Mouse (Mus musculus) adrenal gland, postnatal 36 days (tissue): ENCODE data around the gene Tcf20. TPM values are rescaled to one million over a fixed set of nuclear protein-coding genes. Genes with fewer than 3 reads are reported as not detected.
"Not testable (repeated sequence)": the region's sequence is repeated elsewhere in the genome, so short reads cannot be mapped to it uniquely, and the experiment has no call there.

ENCODE experiments used
- DNase-seq, 2 experiments: peaks; one replicate each; pipeline ENCODE4 v3.0.0; 2021; ENCODE audit warnings: mixed read lengths in 1 of 2
- microRNA-seq: library from miRNA; unstranded; fragments of <30 nt; microRNA quantifications from one replicate; pipeline ENCODE4 v1.2.0, GENCODE M21; 2021
- total RNA-seq, 2 experiments: library from RNA; stranded (reverse); gene quantifications; 2 replicates each; pipeline ENCODE4 v1.2.3; 2021

Tcf20 gene
- total RNA-seq, 2 experiments from 2014 or later: 94.4 to 104 TPM

DNA sequence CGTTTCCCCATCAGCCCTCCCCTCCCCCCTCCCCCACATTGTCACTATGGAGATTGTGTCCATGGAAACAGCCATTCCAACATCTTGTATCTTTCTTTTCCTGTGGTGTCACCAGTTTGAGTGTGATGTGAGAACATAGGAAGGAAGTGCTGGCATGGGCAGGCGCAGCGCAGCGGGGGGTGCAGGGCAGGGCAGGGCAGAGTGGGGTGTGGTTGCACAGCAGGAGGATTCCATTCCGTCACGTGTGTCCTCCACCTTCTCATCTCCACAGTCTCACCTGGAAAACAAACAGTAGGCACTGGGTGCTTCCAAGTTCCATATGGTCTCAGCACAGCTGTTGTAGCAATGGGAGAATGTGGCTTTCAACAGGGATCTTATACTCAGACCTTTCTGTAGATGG, 178.2 kb downstream of the Tcf20 start:
- peak in 1 of 2 experiments; percentile 4 for DNase-seq

DNA sequence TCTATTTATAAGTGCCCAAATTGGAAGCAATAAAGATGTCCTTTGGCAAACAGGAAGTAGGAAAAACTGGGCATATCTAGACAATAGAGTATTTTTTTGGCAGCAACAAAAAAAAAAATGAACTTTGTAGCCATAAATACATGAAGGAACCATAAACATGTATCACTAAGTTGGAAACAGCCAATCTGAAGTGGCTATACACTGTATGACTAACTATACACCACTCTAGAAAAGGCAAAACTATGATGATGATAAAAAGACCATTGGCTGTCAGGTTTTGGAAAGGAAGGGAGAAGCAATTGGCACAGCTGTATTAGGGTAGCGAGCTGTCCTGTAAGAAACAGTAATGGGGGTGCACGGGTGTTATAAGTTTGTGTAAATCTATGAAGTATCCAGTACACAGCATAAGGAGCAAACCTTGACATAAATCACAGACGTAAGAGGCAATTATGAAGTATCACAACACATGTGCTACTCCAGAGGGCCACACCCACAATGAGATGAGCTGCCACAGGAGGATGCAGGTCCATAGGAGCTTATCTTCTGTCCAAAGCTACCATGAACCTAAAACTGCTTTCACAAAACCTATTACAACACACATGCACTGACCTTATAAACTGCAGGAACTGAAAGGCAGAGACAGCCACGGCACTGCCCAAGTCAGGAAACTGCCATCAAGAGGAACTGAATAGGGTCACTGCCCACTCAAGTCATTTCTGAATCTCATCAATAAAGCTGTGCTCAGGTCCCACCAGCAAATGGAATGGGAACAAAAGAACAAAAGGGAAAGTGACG, 180.5 kb downstream of the Tcf20 start:
- DNase-seq: no peak

DNA sequence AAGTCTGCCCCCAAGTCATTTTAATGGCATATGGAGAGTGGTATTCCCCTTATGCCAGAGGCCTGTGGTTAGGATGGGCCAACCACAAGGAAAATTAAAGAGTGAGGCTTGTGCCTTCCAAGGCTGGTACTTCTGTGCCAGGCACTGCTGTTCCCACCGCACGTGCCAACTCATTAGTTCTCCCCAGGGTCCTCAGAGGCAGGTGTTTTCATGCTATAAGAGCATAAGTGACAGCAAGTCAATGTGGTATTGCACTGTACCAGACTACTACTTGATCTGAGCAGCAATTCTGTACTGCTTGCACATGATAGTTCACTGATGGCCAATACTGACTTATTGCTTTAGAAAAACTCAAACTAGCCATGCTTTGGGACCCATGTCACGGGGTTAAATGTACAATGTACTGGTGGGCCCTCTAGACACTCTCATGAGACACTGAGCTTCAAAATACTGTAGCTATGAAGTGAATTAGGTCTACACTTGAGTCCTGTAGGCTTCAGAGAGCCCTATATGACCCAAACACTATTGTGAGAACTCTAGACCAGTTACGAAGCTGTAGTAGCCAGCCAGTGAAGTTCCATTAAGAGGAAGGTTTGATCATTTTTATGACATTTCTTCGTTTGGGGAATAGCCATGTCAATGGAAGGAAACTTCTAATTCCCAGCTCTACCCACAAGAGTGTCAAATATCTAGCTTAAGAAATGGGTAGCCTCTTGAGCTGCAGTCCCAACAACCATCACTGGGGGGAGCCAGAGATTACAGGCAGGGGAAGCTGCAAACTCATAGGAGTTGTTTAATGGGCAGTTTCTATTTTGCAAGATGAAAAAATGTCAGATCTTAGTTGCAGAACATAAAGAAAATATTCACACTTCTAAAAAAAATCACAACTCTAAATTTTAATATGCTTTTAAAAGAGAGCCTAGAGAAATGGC, 182.7 kb downstream of the Tcf20 start:
- peak; percentile 78 to 85 for DNase-seq

DNA sequence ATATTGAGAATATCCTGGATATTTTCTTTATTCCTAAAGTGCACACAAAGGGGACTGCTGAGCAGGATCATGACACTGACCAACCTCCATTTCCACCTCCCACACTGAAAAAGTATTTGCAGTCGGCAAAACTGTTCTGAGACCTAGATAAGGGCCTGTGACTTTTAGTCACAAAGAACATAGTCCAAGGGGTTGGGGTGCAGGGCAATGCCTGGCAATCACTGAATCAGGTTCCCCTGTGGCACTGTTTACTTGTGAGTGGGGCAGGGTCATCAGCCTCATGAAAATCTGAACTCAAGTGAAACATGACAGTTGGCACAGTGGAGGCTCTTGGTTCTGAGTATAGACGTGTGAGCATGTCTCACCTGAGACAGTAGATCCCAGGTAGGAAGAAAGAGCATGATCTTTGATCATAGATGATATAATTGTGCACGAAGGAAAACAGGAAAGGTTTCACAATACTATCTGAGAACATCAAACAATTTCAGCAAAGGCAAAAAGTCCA, 191.7 kb downstream of the Tcf20 start:
- no peak for DNase-seq

DNA sequence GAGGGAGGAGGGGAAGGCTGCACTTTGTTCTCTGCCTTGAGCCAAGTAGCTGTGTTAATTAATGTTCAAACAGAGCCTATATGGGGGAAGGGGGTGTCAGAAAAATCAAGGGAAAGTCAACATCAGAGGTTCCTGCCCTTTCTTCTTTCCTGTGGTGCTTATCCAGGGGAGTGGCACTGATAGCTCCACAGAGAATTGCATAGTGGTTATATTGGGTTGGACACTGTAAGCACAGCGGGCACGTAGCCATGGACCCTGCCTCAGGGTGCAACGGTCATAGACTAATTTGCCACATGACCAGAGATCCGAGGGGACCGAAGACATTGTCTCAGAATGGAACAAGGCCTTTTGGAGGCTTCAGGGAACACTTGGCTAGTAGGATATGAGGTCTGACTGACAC, 193.4 kb downstream of the Tcf20 start, which contains the start of gene Cyp2d26:
TSS of gene Cyp2d26 (minus strand) at position 18 of the 400 bp plus-strand sequence.
- DNase-seq: no peak

DNA sequence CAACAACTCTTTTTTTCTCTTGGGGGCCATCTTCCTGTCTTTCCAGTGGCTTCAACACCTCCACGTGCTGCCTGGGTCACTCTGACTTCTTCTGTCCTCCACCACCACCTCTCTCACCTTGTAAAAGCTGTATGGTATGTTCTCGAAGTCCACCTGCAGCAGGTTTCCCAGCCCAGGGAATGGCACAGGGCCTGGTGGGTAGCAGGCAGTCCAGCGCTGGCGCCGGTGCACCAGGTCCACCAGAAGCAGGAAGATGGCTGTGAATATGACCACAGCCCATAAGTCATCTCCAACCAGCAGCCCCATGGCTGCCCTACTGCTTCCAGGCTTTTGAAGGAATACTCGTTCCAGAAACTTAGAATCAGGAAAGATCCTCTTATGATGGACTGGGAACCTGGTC, 193.8 kb downstream of the Tcf20 start:
- no peak for DNase-seq

DNA sequence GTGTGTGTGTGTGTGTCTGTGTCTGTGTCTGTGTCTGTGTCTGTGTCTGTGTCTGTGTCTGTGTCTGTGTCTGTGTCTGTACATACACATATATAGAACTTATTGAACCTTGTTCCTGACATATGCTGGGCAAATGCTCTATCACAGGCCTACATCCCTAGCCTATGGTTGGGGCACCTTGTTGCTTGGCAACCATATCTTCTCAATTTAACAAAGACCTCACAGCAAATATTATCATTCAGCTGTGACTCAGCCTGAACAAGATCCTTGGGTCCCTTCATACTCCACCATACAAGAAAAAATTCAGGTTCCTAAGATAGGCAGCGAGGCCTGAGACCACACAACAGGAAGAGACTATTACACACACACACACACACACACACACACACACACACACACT, 194.2 kb downstream of the Tcf20 start:
- DNase-seq: no peak

DNA sequence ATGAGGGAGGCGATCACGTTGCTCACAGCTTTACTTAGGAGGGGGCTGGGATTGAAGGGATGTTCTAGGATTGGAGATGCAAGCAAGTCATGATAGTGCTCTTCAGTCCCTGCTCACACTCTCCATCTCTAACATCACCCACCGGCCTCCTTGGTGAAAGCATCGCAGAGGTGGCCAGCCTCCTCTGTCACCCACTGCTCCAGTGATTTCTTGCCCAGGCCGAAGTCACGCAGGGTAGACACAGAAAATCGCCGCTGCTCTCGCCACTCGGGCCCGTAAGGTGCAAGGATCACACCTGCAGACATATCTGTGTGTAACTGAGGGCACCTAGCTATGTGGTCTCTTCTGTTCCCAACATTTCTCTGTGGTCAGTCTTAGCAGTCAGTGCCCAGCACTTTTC, 195.1 kb downstream of the Tcf20 start:
- no peak for DNase-seq

DNA sequence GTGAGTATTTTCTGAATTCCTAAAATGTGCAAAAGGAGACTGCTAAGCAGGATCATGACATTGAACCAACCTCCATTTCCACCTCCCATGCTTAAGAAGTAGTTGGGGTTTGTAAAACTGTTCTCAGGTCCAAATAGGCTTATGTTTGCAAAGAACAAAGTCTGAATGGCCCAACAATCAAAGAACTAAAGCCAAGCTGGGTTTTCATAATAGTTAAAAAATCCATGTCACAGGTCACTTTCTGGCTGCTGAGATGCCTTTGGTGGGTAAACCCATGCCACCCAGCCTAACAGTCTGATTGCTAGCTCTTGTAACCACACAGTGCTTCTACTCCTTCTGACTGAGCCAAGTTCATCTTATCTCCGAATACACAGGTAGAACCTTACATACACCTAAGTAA, 203.1 kb downstream of the Tcf20 start:
- DNase-seq: no peak

DNA sequence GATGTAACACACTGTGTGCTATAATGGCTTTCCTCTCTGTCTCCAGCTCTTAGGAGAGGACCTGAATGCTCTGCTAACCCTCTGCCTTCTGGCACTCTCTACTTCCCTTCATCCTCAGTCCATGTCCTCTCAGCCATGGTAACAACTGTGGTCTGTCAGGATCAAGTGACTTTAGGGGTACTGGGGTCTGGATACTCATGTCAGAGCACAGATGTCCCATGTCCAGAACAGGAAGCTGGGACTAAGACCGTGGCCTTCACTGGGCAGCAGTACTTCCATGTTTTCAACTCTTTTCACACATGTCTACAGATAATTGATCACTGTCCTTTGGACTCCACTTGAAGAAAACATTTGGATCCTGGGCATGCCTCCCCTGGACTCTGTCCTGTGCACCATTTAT, 203.9 kb downstream of the Tcf20 start:
- DNase-seq: no peak

DNA sequence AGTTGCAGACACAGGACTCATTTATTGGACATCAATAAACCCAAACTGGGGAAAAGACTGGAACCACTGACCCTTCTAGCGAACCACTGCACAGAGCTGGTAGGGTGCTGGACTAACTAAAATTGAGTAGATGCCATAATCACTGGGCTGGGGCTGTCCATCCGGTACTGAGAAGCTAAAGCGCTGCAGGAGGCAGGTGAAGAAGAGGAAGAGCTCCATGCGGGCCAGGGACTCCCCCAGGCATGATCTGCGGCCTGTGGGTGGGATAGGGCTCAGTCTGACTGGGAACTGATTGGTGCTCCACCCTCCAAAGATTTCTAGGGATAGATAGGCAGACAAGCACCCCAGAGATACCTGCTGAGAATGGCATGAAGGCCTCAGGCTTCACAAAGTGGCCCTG, 209.8 kb downstream of the Tcf20 start:
- not testable (repeated sequence) for DNase-seq

DNA sequence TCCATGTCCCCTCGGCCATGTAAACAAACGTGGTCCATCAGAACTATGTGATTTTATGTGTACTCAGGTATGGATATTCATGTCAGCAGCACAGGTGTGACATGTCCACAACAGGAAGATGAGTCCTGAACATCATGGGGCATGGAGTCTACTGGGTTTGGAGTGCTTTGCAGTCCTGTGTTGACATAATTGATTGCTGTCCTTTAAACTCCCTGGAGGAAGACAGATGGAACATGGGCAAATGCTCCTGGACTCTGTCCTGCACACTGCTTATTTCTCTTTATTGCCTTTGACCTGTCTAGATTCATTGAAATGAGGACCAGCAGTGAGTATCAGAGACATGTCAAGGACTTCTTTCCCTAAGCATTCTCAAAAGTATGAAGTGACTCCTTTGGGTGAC, 221.7 kb downstream of the Tcf20 start:
- DNase-seq: no peak

DNA sequence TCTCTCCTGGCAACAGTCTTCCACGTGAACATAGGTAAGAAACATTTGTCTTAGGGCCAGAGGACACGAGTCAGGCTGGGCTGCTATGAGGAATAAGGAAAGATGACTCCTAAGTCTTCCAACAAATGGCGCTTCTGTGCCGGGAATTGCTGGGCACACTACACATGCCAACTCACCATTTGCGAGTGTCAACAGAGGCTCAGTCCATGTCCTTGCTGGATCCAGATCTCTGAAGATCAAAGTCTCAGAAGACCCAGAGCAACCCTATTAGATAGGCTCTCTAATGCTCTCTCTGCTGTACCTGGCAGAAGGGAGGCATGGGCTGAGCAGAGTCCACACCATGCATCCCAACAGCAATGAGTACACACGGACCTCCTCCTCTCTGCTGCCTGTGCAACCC, 222.8 kb downstream of the Tcf20 start:
- no peak for DNase-seq

DNA sequence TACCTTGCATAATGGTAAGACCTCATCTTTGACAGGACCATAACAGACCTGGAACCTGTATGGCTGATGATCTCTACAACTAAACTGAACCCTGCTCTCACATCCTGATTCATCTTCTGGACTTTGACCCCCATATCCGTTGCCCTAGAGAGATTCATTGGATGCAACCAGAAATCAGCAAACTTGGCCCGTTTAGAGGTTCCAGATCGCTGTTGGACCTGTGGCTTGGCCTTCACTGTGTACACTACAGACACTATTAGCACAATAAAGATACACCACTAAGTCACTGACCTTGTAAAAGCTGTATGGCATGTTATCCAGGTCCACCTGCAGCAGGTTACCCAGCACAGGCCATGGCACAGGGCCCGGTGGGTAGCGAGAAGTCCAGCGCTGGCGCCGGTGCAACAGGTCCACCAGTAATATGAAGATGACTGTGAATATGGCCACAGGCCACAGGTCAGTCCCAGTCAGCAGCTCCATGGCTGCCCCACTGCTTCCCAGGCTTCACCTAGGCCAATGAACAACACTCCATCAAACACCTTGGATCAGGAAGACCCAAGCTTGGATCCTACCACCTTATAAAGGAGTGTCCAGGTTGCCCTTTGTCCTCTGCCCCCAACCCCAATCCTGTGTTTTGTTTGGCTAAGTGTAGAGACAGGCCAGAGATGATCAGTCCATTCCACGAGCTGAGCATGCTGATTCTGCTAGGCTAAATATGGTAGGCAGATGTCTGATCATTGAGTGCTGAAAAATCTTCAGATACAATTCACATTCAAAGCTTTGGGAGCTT, 223.8 kb downstream of the Tcf20 start, which contains the start of gene Cyp2d40:
TSS of gene Cyp2d40 (minus strand) at position 553 of the 790 bp plus-strand sequence.
- no peak for DNase-seq

Small RNA genes within 50 kb of the gene (microRNA-seq; reads per million reads assigned to microRNA genes)
- gene Gm27618 (not detected), gene Mir3080 (0.75 reads per million)

Other genes starting within 250 kb of the Tcf20 start
- not detected for gene Cyp2d40, start 223.7 kb downstream of the Tcf20 start, total RNA-seq
- gene Cyp2d26, start 193.6 kb downstream of the Tcf20 start, total RNA-seq: under 1 TPM in 1 of 2 experiments, not detected in 1; 0.56 TPM
- gene Nfam1, start 45.4 kb upstream of the Tcf20 start, total RNA-seq: 1 to 10 TPM; 2.2 to 3.3 TPM
- 10 to 100 TPM; 42.6 to 59.9 TPM for gene Serhl, start 101.6 kb upstream of the Tcf20 start, total RNA-seq
- 100 to 1,000 TPM; 108 to 127 TPM for gene Rrp7a, start 134.9 kb upstream of the Tcf20 start, total RNA-seq
- gene Poldip3, start 161.5 kb upstream of the Tcf20 start, total RNA-seq: 100 to 1,000 TPM; 106 to 108 TPM
- gene Cyb5r3, start 184.7 kb upstream of the Tcf20 start, total RNA-seq: 100 to 1,000 TPM; 319 to 365 TPM